ENCODE assay signal across 23 mouse cellular contexts in the genomic region with DNA sequence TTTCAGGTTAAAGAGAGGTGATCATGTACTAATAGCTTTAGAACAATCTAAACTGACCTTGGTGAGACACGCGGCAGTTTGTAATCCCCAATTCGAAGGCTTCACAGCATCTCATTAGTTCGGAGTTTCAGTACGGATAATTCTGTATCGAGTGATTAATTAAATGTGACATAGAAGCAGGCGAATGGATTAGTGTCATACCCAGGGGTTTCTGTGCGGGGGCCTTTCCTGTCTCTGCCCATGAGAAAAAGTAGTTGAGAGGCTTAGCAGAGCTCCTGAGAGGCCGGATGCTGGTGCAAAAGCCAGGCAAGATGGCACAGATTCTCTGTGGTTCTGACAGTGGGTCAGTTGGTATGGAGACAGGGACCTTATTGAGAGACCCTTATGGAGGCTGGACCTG.
DNase-seq lines count a peak whose midpoint lies in the region; ATAC-seq and TF ChIP-seq lines count a peak whose summit lies in the region.
"Had no signal": no experiment of that assay in that cellular context is flagged by ENCODE, and none has a peak within 500 bp of the region (broad histone marks: within the 10 kb centered on the region; RNA-seq: fewer than 3 reads in every experiment).

No protein-coding gene starts in this region.

- ATAC-seq in midbrain, embryonic 13.5 days: peak; percentile 50
- peak; percentile 39 for ATAC-seq in midbrain, embryonic 15.5 days (replicated peaks)
- ATAC-seq: CD4-positive, CD25-positive, alpha-beta regulatory T cell, adult 4 months; forebrain, embryonic 13.5 days; forebrain, embryonic 16.5 days; hindbrain, embryonic 16.5 days had no signal

- peaks cover 20% of the 10 kb centered on the region for H3K4me1 ChIP-seq in midbrain, embryonic 13.5 days (replicated peaks)
- H3K4me1 ChIP-seq in midbrain, embryonic 10.5 days: peaks cover 14% of the 10 kb centered on the region
- peaks cover 17% of the 10 kb centered on the region for H3K4me1 ChIP-seq in midbrain, embryonic 15.5 days
- no peaks in the 10 kb centered on the region for H3K4me1 ChIP-seq in lung, adult 2 months (ENCODE audit: control insufficient read depth, insufficient read depth, low read length)
- H3K4me1 ChIP-seq: heart, embryonic 10.5 days; heart, embryonic 13.5 days had no signal

- no peak for TF ChIP-seq CTCF in lung, adult 2 months (IDR thresholded peaks at IDR 0.05; ENCODE audit: insufficient read depth, low read length)

- no peak overlapping the region for H3K4me3 ChIP-seq in midbrain, embryonic 13.5 days (replicated peaks)
- no peak overlapping the region for H3K4me3 ChIP-seq in midbrain, embryonic 10.5 days
- H3K4me3 ChIP-seq in midbrain, embryonic 15.5 days: no peak overlapping the region
- no peak overlapping the region for H3K4me3 ChIP-seq in lung, adult 2 months (replicated peaks; ENCODE audit: extremely low read depth, low read depth, low read length)
- H3K4me3 ChIP-seq: forebrain, embryonic 10.5 days; forebrain, embryonic 13.5 days; heart, embryonic 10.5 days; heart, embryonic 13.5 days; hindbrain, embryonic 13.5 days had no signal

- 37% methylated on average over 9 of the region's 9 CpGs for WGBS in midbrain, embryonic 13.5 days
- 74% methylated on average over 9 of the region's 9 CpGs for WGBS in midbrain, embryonic 10.5 days
- 31% methylated on average over 9 of the region's 9 CpGs for WGBS in midbrain, embryonic 15.5 days
- WGBS in lung, adult 2 months: 66% methylated on average over 9 of the region's 9 CpGs

- H3K9me3 ChIP-seq in midbrain, embryonic 13.5 days: no peaks in the 10 kb centered on the region
- H3K9me3 ChIP-seq in midbrain, embryonic 10.5 days (replicated peaks): no peaks in the 10 kb centered on the region
- H3K9me3 ChIP-seq in midbrain, embryonic 15.5 days: no peaks in the 10 kb centered on the region
- H3K9me3 ChIP-seq: forebrain, embryonic 10.5 days; forebrain, embryonic 13.5 days; heart, embryonic 10.5 days; heart, embryonic 13.5 days; hindbrain, embryonic 13.5 days had no signal

- H3K4me2 ChIP-seq in midbrain, embryonic 13.5 days (replicated peaks): no peak overlapping the region
- H3K4me2 ChIP-seq in midbrain, embryonic 15.5 days: no peak overlapping the region
- H3K4me2 ChIP-seq: forebrain, embryonic 13.5 days; heart, embryonic 13.5 days; hindbrain, embryonic 13.5 days had no signal

- H3K27me3 ChIP-seq in midbrain, embryonic 13.5 days: no peaks in the 10 kb centered on the region
- H3K27me3 ChIP-seq in midbrain, embryonic 10.5 days (ENCODE audit: low read depth, poor library complexity, severe bottlenecking): no peaks in the 10 kb centered on the region
- no peaks in the 10 kb centered on the region for H3K27me3 ChIP-seq in midbrain, embryonic 15.5 days (replicated peaks)
- H3K27me3 ChIP-seq: forebrain, embryonic 13.5 days; heart, embryonic 13.5 days; hindbrain, embryonic 13.5 days had no signal

- no peaks in the 10 kb centered on the region for H3K36me3 ChIP-seq in midbrain, embryonic 13.5 days
- no peaks in the 10 kb centered on the region for H3K36me3 ChIP-seq in midbrain, embryonic 10.5 days
- no peaks in the 10 kb centered on the region for H3K36me3 ChIP-seq in midbrain, embryonic 15.5 days (replicated peaks)
- H3K36me3 ChIP-seq: forebrain, embryonic 10.5 days; heart, embryonic 10.5 days; heart, embryonic 13.5 days; hindbrain, embryonic 13.5 days had no signal

- DNase-seq in midbrain, embryonic 10.5 days (ENCODE audit: low spot score): no peak
- peak; percentile 72 for DNase-seq in retina, embryonic 14.5 days (ENCODE audit: low spot score)
- DNase-seq in lung, adult 2 months: no peak
- no peak for DNase-seq in right cerebral cortex, postnatal 10 days (ENCODE audit: low spot score in 2 of 2)
- DNase-seq in cerebellum, postnatal 14 days: no peak
- DNase-seq: adrenal gland, adult 2 months; adrenal gland, postnatal 14 days; cerebellum, adult 11-12 months; cerebellum, adult 8-10 months; cerebellum, postnatal 10 days; gastrocnemius, postnatal 10 days; heart, adult 18-20 months; heart, postnatal 14 days had no signal

- H3K27ac ChIP-seq in midbrain, embryonic 13.5 days: no peak overlapping the region
- H3K27ac ChIP-seq in midbrain, embryonic 10.5 days (replicated peaks): no peak overlapping the region
- no peak overlapping the region for H3K27ac ChIP-seq in midbrain, embryonic 15.5 days
- H3K27ac ChIP-seq: forebrain, embryonic 10.5 days; forebrain, embryonic 13.5 days; heart, embryonic 10.5 days; heart, embryonic 13.5 days; hindbrain, embryonic 13.5 days had no signal

- no peak for TF ChIP-seq POLR2A in lung, adult 2 months (IDR thresholded peaks at IDR 0.05; ENCODE audit: borderline replicate concordance, extremely low read depth, low read depth, low read length)

- no peak overlapping the region for H3K9ac ChIP-seq in midbrain, embryonic 13.5 days (replicated peaks)
- no peak overlapping the region for H3K9ac ChIP-seq in midbrain, embryonic 15.5 days
- H3K9ac ChIP-seq: forebrain, embryonic 13.5 days; heart, embryonic 13.5 days; hindbrain, embryonic 13.5 days had no signal
